Comparison of ENCODE assay signal across 20 mouse cellular contexts in the genomic region with DNA sequence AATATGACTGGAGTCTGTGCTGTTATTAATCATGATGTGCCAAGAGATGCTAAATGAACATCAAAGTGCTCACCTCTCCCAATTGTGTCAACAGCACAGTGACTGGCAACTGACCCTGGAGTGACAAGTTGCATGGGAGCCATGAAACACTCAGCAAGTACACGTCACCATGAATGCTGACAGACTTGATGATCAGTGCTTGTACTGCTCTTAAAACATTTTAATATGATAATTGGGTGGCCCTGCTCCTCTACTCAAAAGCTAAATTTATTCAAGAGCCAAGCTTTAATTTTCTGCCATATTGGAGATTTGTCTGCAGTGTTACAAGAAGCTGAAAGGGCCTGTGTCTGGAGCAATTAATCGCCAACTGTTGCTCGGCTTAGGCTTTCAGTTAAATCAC.
"Had no signal": no experiment of that assay in that cellular context is flagged by ENCODE, and none has a peak within 500 bp of the region (broad histone marks: within the 10 kb centered on the region; RNA-seq: fewer than 3 reads in every experiment).

No protein-coding gene starts in this region.

- ATAC-seq: lung, postnatal 0 days; midbrain, embryonic 16.5 days had no signal

- H3K4me1 ChIP-seq: lung, embryonic 15.5 days; midbrain, embryonic 10.5 days; midbrain, embryonic 12.5 days; neural tube, embryonic 13.5 days; neural tube, embryonic 15.5 days had no signal

- H3K4me3 ChIP-seq: lung, embryonic 15.5 days; midbrain, embryonic 10.5 days; midbrain, embryonic 12.5 days; myocyte; neural tube, embryonic 13.5 days; neural tube, embryonic 15.5 days had no signal

- DNase-seq: lung, adult 2 months; lung, postnatal 14 days; lung, postnatal 4 days; midbrain, embryonic 14.5 days; retina, postnatal 1 day; right cerebral cortex, adult 18-20 months; right cerebral cortex, postnatal 25 days; right cerebral cortex, postnatal 4 days; spleen, adult 18-20 months; thymus, adult 18-20 months; thymus, postnatal 14 days; thymus, postnatal 36 days had no signal

- H3K27ac ChIP-seq: lung, embryonic 15.5 days; midbrain, embryonic 10.5 days; midbrain, embryonic 12.5 days; neural tube, embryonic 13.5 days; neural tube, embryonic 15.5 days had no signal

- H3K9ac ChIP-seq: lung, embryonic 15.5 days; midbrain, embryonic 12.5 days; neural tube, embryonic 13.5 days; neural tube, embryonic 15.5 days had no signal

- H3K9me3 ChIP-seq: lung, embryonic 15.5 days; midbrain, embryonic 10.5 days; midbrain, embryonic 12.5 days; neural tube, embryonic 13.5 days; neural tube, embryonic 15.5 days had no signal

- H3K36me3 ChIP-seq: lung, embryonic 15.5 days; midbrain, embryonic 10.5 days; midbrain, embryonic 12.5 days; neural tube, embryonic 13.5 days; neural tube, embryonic 15.5 days had no signal

- H3K27me3 ChIP-seq: lung, embryonic 15.5 days; midbrain, embryonic 12.5 days; neural tube, embryonic 13.5 days; neural tube, embryonic 15.5 days had no signal

- H3K4me2 ChIP-seq: lung, embryonic 15.5 days; midbrain, embryonic 12.5 days; neural tube, embryonic 13.5 days; neural tube, embryonic 15.5 days had no signal
